Mouse (Mus musculus): Measurements from ENCODE around the gene Chad. TPM values are rescaled to one million over a fixed set of nuclear protein-coding genes. Genes with fewer than 3 reads are reported as not detected.

Gene Chad
- polyA plus RNA-seq, 1 experiment = 0.10 TPM

- Histone ChIP-seq H3K27me3 (ENCODE audit: control insufficient read depth, insufficient read depth, insufficient read length) (no peaks in the 10 kb centered on the region), H3K4me3 (no peak overlapping the region), H3K36me3 (ENCODE audit: control insufficient read depth, insufficient read depth) (no peaks in the 10 kb centered on the region), H3ac (ENCODE audit: control insufficient read depth, insufficient read length) (no peak overlapping the region), H3K4me2 (ENCODE audit: low read depth) (no peak overlapping the region), H3K79me2 (ENCODE audit: control insufficient read depth, insufficient read depth) (no peaks in the 10 kb centered on the region)
- no peak for TF ChIP-seq TCF12 (IDR thresholded peaks at IDR 0.05; ENCODE audit: insufficient read depth, poor library complexity, severe bottlenecking)
- TF ChIP-seq USF1 (IDR thresholded peaks at IDR 0.05; ENCODE audit: low read depth) = no peak
- no peak for TF ChIP-seq MAX (IDR thresholded peaks at IDR 0.05; ENCODE audit: low read depth)
- TF ChIP-seq POLR2A (IDR thresholded peaks at IDR 0.05; ENCODE audit: insufficient read length, low read depth) = no peak
- no peak for TF ChIP-seq REST (IDR thresholded peaks at IDR 0.05; ENCODE audit: insufficient read depth, insufficient read length)
- no peak for TF ChIP-seq TCF3 (IDR thresholded peaks at IDR 0.05; ENCODE audit: insufficient read length, low read depth)
- TF ChIP-seq E2F4 (IDR thresholded peaks at IDR 0.05; ENCODE audit: insufficient read depth) = no peak
- TF ChIP-seq CEBPB (IDR thresholded peaks at IDR 0.05; ENCODE audit: insufficient read depth, poor library complexity, severe bottlenecking) = no peak
- no peak for TF ChIP-seq MYOD1 (IDR thresholded peaks at IDR 0.05; ENCODE audit: control insufficient read depth in 1 of 3, insufficient read length in 2 of 3, low read depth in 2 of 3)
- TF ChIP-seq MYOG (IDR thresholded peaks at IDR 0.05; ENCODE audit: control insufficient read depth in 1 of 3, insufficient read depth in 1 of 3, insufficient read length in 2 of 3, low read depth in 2 of 3) = no peak
Measured at GRCm38 (mm10) chr11:94617646-94618045, 52.8 kb downstream of the Chad start.

Other genes with a start within 250 kb of the Chad start
- 15.4 TPM for gene Luc7l3, start 243.1 kb upstream of the Chad start, polyA plus RNA-seq (2012; fragmentation: generic; extraction: Trizol)
- 105 TPM for gene Ankrd40, start 237.0 kb upstream of the Chad start, polyA plus RNA-seq (2012; fragmentation: generic; extraction: Trizol)
- not detected for gene Abcc3, start 172.1 kb upstream of the Chad start, polyA plus RNA-seq (2012; fragmentation: generic; extraction: Trizol)
- 0.05 TPM for gene Cacna1g, start 90.8 kb upstream of the Chad start, polyA plus RNA-seq (2012; fragmentation: generic; extraction: Trizol)
- gene Spata20, start 78.9 kb upstream of the Chad start, polyA plus RNA-seq (2012; fragmentation: generic; extraction: Trizol) = not detected
- gene Epn3, start 65.1 kb upstream of the Chad start, polyA plus RNA-seq (2012; fragmentation: generic; extraction: Trizol) = 0.05 TPM
- 0.02 TPM for gene Mycbpap, start 43.3 kb upstream of the Chad start, polyA plus RNA-seq (2012; fragmentation: generic; extraction: Trizol)
- gene Rsad1, start 15.8 kb upstream of the Chad start, polyA plus RNA-seq (2012; fragmentation: generic; extraction: Trizol) = 3.7 TPM
- gene Acsf2, start 36.8 kb downstream of the Chad start, polyA plus RNA-seq (2012; fragmentation: generic; extraction: Trizol) = 5.8 TPM
- gene Lrrc59, start 64.7 kb downstream of the Chad start, polyA plus RNA-seq (2012; fragmentation: generic; extraction: Trizol) = 208 TPM
- 59.9 TPM for gene Mrpl27, start 88.7 kb downstream of the Chad start, polyA plus RNA-seq (2012; fragmentation: generic; extraction: Trizol)
- gene Eme1, start 88.9 kb downstream of the Chad start, polyA plus RNA-seq (2012; fragmentation: generic; extraction: Trizol) = 2.7 TPM
- gene Xylt2, start 112.5 kb downstream of the Chad start, polyA plus RNA-seq (2012; fragmentation: generic; extraction: Trizol) = 14.8 TPM
- not detected for gene Gm11541, start 139.5 kb downstream of the Chad start, polyA plus RNA-seq (2012; fragmentation: generic; extraction: Trizol)
- 0.11 TPM for gene Cdc34b, start 176.7 kb downstream of the Chad start, polyA plus RNA-seq (2012; fragmentation: generic; extraction: Trizol)
- gene Tmem92, start 217.7 kb downstream of the Chad start, polyA plus RNA-seq (2012; fragmentation: generic; extraction: Trizol) = not detected

All from myocyte (in vitro differentiated cells).